Mouse (Mus musculus): ENCODE measurements around the gene Odf2.
A peak's percentile ranks its signal among the peaks of the same experiment; 100 is the strongest.

Odf2 gene

DNA sequence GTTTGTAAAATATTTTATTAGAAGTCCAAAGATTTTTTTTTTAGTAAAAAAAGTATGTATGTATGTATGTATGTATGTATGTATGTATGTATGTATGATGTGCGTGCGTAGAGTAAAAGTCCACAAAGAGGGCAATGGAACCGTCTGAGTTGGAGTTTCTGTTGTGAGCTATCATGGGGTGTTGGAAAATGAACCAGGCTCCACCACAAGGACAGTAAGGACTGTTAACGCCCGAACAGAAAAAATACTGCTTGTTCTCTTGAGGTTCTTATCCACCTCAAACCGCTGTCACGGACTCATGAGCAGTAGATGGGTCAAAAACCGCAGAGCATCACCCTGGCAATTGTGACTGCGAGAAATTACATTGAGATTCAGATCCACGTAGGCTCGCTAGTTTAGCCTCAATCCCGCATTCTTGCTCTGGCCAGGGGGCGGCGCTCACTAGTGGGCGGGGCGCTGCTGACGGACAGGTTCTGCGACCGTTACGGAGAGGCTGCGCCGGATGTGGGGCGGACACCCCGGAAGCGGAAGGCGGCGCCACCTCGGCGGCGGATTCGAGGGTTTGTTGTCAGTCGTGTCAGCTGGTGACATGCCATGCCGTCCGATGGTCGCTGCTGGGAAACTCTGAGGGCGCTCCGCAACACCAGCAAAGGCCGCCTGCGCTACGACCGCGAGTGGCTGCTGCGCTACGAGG is 46.0 kb downstream of the Odf2 start, which contains the start of gene Gle1:
Gene Gle1 (plus strand): TSS at position 521 of the 694 bp plus-strand sequence.
- DNase-seq (ENCODE audit: low spot score in 2 of 2) = peak; percentile 95 to 98

DNA sequence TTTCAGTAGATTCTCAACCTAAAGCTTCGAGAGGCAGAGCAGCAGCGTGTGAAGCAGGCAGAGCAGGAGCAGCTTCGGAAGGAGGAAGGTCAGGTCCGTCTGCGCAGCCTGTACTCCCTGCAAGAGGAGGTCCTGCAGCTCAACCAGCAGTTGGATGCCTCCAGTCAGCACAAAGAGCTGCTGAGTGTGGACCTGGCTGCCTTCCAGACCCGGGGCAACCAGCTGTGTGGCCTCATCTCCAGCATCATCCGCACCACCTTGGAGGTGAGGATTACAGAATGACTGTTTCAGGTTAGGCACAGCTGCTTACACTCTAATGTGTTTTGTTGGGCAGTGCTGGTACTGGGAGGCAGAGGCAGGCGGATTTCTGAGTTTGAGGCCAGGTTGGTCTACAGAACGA is 51.1 kb downstream of the Odf2 start:
- DNase-seq (ENCODE audit: low spot score in 2 of 2) = no peak

DNA sequence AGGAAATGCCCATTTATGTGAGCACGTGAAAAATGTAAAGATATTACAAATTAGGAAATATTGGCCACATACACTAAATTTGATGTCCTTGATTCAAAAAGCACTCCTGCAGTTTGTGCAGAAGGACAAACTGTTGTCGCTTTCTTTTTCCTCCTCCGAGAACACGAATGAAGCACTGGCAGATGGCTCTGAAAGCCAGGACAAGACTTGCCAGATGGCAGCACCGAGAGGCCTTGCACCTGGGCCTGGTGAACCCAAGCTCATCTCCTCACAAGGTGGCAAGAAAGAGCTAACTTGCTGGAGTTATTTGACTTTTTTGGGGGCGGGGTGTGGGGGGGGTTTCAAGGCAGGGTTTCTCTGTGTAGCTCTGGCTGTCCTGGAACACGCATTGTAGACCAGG is 51.8 kb downstream of the Odf2 start:
- DNase-seq (ENCODE audit: low spot score in 2 of 2) = no peak

- DNase-seq (ENCODE audit: low spot score in 2 of 2) = no peak
These were observed 55.7 kb downstream of the Odf2 start for GRCm38 (mm10) chr2:29944723-29945122.

GRCm38 (mm10) chr2:29948896-29949295 is 59.9 kb downstream of the Odf2 start:
- no peak for DNase-seq (ENCODE audit: low spot score in 2 of 2)

- DNase-seq (ENCODE audit: low spot score in 2 of 2) = no peak
These were observed 72.2 kb downstream of the Odf2 start for GRCm38 (mm10) chr2:29961246-29961645.

GRCm38 (mm10) chr2:29964354-29965249 is 75.6 kb downstream of the Odf2 start:
- DNase-seq (ENCODE audit: low spot score in 2 of 2) = peak in 1 of 2 experiments; percentile 17

GRCm38 (mm10) chr2:29965250-29965843 is 76.3 kb downstream of the Odf2 start, which contains the start of gene Sptan1:
Gene Sptan1 (plus strand): TSS chr2:29965560.
- DNase-seq (ENCODE audit: low spot score in 2 of 2) = peak; percentile 97 to 99

DNA sequence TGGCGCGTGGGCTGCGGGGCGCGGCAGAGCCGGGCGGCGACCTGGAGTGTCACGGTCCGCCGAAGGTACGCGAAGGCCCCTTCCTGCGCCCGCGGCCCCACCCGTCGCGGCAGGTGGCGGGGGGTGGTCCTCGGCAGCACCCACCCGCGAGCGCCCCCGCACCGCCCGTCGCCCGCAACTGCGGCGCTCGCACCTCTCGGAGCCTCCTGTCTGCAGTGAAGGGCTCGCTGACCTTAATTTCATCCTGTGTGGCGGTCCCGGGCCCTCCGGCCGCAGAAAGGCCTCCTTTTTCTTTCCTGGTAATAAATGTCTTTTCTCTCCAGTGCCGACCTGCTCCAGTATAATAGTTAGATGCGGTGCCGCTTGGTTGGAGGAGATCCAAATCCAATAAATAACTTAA is 76.9 kb downstream of the Odf2 start:
- DNase-seq (ENCODE audit: low spot score in 2 of 2) = peak; percentile 26 to 41

DNA sequence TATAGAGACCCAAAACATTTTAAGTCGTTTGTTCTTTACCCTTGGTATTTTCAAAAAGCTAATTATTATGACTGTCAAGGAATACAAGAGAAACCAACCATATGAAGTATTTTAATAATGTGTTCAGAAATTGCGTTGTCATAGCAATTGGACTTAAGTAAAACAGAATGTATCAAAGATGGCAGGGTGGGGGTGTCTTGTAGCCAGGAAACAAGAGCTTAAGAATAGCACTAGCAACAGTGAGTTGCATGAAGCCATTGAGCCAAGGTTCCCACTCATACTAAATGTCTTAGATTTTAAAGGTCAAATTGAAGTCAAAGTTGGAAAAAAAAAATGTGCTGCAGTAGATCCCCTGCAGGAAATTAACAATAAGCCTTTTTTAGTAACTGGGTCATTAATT is 77.8 kb downstream of the Odf2 start:
- no peak for DNase-seq (ENCODE audit: low spot score in 2 of 2)

- no peak for DNase-seq (ENCODE audit: low spot score in 2 of 2)
These were observed 78.7 kb downstream of the Odf2 start for GRCm38 (mm10) chr2:29967768-29968167.

DNA sequence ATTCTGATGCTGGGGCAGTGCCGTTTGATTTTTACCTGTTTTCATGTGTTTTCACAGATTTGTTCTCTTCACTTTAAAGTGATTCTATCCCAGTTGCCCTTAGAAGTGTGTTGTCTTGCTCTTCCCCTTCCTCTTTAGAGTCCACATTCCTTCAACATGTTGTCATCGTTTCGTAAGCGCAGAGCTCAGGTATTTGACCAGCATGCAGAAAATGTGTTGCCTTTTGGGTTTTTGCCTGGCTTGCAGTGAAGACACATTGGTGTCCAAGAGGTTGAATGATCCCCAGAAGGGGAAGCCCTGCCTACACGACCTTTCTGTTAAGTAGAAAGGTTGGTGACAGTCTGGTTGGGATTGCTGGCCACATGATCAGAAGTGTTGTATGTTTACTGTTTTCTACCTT is 79.6 kb downstream of the Odf2 start:
- DNase-seq (ENCODE audit: low spot score in 2 of 2) = no peak

- no peak for DNase-seq (ENCODE audit: low spot score in 2 of 2)
These were observed 83.0 kb downstream of the Odf2 start for GRCm38 (mm10) chr2:29971838-29972635.

DNA sequence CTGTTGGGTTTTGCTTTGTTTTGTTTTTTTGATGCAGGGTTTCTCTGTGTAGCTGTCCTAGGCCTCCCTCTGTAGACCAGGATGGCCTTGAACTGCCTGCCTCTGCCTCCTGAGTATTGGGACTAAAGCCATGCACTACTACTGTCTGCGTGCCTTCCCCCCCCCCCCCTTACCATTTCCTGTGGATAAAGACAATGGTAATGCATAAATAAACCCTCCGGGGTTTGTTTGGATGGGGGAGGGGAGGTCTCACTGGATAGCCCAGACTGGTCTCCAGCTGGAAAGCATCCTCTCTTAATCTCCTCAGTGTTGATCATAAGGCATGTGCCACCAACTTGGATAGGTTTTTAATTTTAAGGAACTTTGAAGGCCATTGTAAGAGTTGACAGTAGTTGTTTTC is 84.5 kb downstream of the Odf2 start:
- DNase-seq (ENCODE audit: low spot score in 2 of 2) = no peak

GRCm38 (mm10) chr2:29977307-29977706 is 88.3 kb downstream of the Odf2 start:
- DNase-seq (ENCODE audit: low spot score in 2 of 2) = no peak

GRCm38 (mm10) chr2:29980661-29981060 is 91.6 kb downstream of the Odf2 start:
- no peak for DNase-seq (ENCODE audit: low spot score in 2 of 2)

Data from cerebellum, postnatal 4 days (tissue).